Mouse (Mus musculus): ENCODE data around the gene Cacng2. TPM values are rescaled to one million over a fixed set of nuclear protein-coding genes. Genes with fewer than 3 reads are reported as not detected.
A peak's percentile ranks its signal among the peaks of the same experiment; 100 is the strongest.

Gene Cacng2
- total and polyA plus RNA-seq, 2 experiments from 2014 or later: 16.7 to 22.6 TPM

- TF ChIP-seq CTCF (IDR thresholded peaks at IDR 0.05): no peak
- H3K4me3 ChIP-seq (ENCODE audit: low read depth, low read length): no peak overlapping the region
- ATAC-seq (ENCODE audit: low FRiP score) (no peak), DNase-seq (ENCODE audit: low spot score) (peak; percentile 47)
- no peak overlapping the region for H3K9ac ChIP-seq (replicated peaks; ENCODE audit: low read length, poor library complexity, severe bottlenecking)
- no peaks in the 10 kb centered on the region for H3K27me3 ChIP-seq (ENCODE audit: insufficient read depth, low read length)
- H3K27ac ChIP-seq (ENCODE audit: low read depth, low read length): no peak overlapping the region
- no peak overlapping the region for H3K4me2 ChIP-seq (ENCODE audit: low read depth, low read length, poor library complexity, severe bottlenecking)
- peaks cover 3% of the 10 kb centered on the region; the same call in 1 of the 2 replicates for H3K4me1 ChIP-seq (ENCODE audit: insufficient read depth, low read length)
- no peaks in the 10 kb centered on the region for H3K9me3 ChIP-seq (ENCODE audit: low read length)
- no peaks in the 10 kb centered on the region for H3K36me3 ChIP-seq (ENCODE audit: insufficient read depth, low read length)
- WGBS: 56% methylated on average over 9 of the region's 9 CpGs
Observed at GRCm38 (mm10) chr15:78003929-78004328, 115.9 kb downstream of the Cacng2 start.

GRCm38 (mm10) chr15:78001400-78001799 is 118.4 kb downstream of the Cacng2 start:
- Histone ChIP-seq H3K4me2 (ENCODE audit: low read depth, low read length, poor library complexity, severe bottlenecking) (no peak overlapping the region), H3K27me3 (ENCODE audit: insufficient read depth, low read length) (no peaks in the 10 kb centered on the region), H3K9me3 (ENCODE audit: low read length) (no peaks in the 10 kb centered on the region), H3K4me3 (ENCODE audit: low read depth, low read length) (no peak overlapping the region), H3K27ac (ENCODE audit: low read depth, low read length) (no peak overlapping the region), H3K4me1 (ENCODE audit: insufficient read depth, low read length) (no peaks in the 10 kb centered on the region), H3K36me3 (ENCODE audit: insufficient read depth, low read length) (no peaks in the 10 kb centered on the region), H3K9ac (replicated peaks; ENCODE audit: low read length, poor library complexity, severe bottlenecking) (no peak overlapping the region)
- no peak for TF ChIP-seq CTCF (IDR thresholded peaks at IDR 0.05)
- DNase-seq (ENCODE audit: low spot score): no peak
- WGBS: 15% methylated on average over 5 of the region's 5 CpGs
- ATAC-seq (ENCODE audit: low FRiP score): no peak

GRCm38 (mm10) chr15:77988541-77988940 is 131.3 kb downstream of the Cacng2 start:
- Histone ChIP-seq H3K27me3 (ENCODE audit: insufficient read depth, low read length) (no peaks in the 10 kb centered on the region), H3K4me2 (ENCODE audit: low read depth, low read length, poor library complexity, severe bottlenecking) (no peak overlapping the region), H3K9ac (replicated peaks; ENCODE audit: low read length, poor library complexity, severe bottlenecking) (no peak overlapping the region), H3K4me1 (ENCODE audit: insufficient read depth, low read length) (no peaks in the 10 kb centered on the region), H3K36me3 (ENCODE audit: insufficient read depth, low read length) (no peaks in the 10 kb centered on the region), H3K4me3 (ENCODE audit: low read depth, low read length) (no peak overlapping the region), H3K9me3 (ENCODE audit: low read length) (no peaks in the 10 kb centered on the region), H3K27ac (ENCODE audit: low read depth, low read length) (no peak overlapping the region)
- DNase-seq (ENCODE audit: low spot score) (peak; percentile 47), ATAC-seq (ENCODE audit: low FRiP score) (no peak)
- no peak for TF ChIP-seq CTCF (IDR thresholded peaks at IDR 0.05)
- WGBS: 70% methylated on average over 5 of the region's 5 CpGs

- Histone ChIP-seq H3K4me2 (ENCODE audit: low read depth, low read length, poor library complexity, severe bottlenecking) (no peak overlapping the region), H3K4me1 (ENCODE audit: insufficient read depth, low read length) (no peaks in the 10 kb centered on the region), H3K36me3 (ENCODE audit: insufficient read depth, low read length) (no peaks in the 10 kb centered on the region), H3K27me3 (ENCODE audit: insufficient read depth, low read length) (no peaks in the 10 kb centered on the region), H3K9me3 (ENCODE audit: low read length) (no peaks in the 10 kb centered on the region), H3K4me3 (ENCODE audit: low read depth, low read length) (no peak overlapping the region), H3K27ac (ENCODE audit: low read depth, low read length) (no peak overlapping the region), H3K9ac (replicated peaks; ENCODE audit: low read length, poor library complexity, severe bottlenecking) (no peak overlapping the region)
- DNase-seq (ENCODE audit: low spot score) (no peak), ATAC-seq (ENCODE audit: low FRiP score) (no peak)
- TF ChIP-seq CTCF (IDR thresholded peaks at IDR 0.05): no peak
- WGBS: 47% methylated on average over 3 of the region's 3 CpGs
Observed at GRCm38 (mm10) chr15:77983391-77983790, 136.4 kb downstream of the Cacng2 start.

- Histone ChIP-seq H3K4me3 (ENCODE audit: low read depth, low read length) (no peak overlapping the region), H3K27me3 (ENCODE audit: insufficient read depth, low read length) (no peaks in the 10 kb centered on the region), H3K27ac (ENCODE audit: low read depth, low read length) (no peak overlapping the region), H3K36me3 (ENCODE audit: insufficient read depth, low read length) (no peaks in the 10 kb centered on the region), H3K4me2 (ENCODE audit: low read depth, low read length, poor library complexity, severe bottlenecking) (no peak overlapping the region), H3K4me1 (ENCODE audit: insufficient read depth, low read length) (no peaks in the 10 kb centered on the region), H3K9ac (replicated peaks; ENCODE audit: low read length, poor library complexity, severe bottlenecking) (0 out of 2 replicates have a peak overlapping the region, but pooled peaks have one; percentile 13), H3K9me3 (ENCODE audit: low read length) (no peaks in the 10 kb centered on the region)
- peak; percentile 84 for DNase-seq (ENCODE audit: low spot score)
- peak; percentile 52; the same call in 1 of the 2 replicates for ATAC-seq (ENCODE audit: low FRiP score)
- TF ChIP-seq CTCF (IDR thresholded peaks at IDR 0.05): peak; percentile 99
- 23% methylated on average over 18 of the region's 18 CpGs for WGBS
Observed at GRCm38 (mm10) chr15:77982195-77982939, 137.5 kb downstream of the Cacng2 start.

GRCm38 (mm10) chr15:77981181-77981680 is 138.6 kb downstream of the Cacng2 start:
- Histone ChIP-seq H3K4me3 (ENCODE audit: low read depth, low read length) (no peak overlapping the region), H3K36me3 (ENCODE audit: insufficient read depth, low read length) (no peaks in the 10 kb centered on the region), H3K27ac (ENCODE audit: low read depth, low read length) (no peak overlapping the region), H3K9ac (replicated peaks; ENCODE audit: low read length, poor library complexity, severe bottlenecking) (no peak overlapping the region), H3K9me3 (ENCODE audit: low read length) (no peaks in the 10 kb centered on the region), H3K27me3 (ENCODE audit: insufficient read depth, low read length) (no peaks in the 10 kb centered on the region), H3K4me2 (ENCODE audit: low read depth, low read length, poor library complexity, severe bottlenecking) (no peak overlapping the region), H3K4me1 (ENCODE audit: insufficient read depth, low read length) (no peaks in the 10 kb centered on the region)
- TF ChIP-seq CTCF (IDR thresholded peaks at IDR 0.05): no peak
- no peak for ATAC-seq (ENCODE audit: low FRiP score)
- 77% methylated on average over 5 of the region's 5 CpGs for WGBS
- DNase-seq (ENCODE audit: low spot score): no peak

All from midbrain, postnatal 0 days (tissue).